Mouse (Mus musculus) stomach, postnatal 0 days (tissue): ENCODE measurements around the gene Tcf12.

Experiments
- CTCF ChIP-seq: IDR thresholded peaks from 2 replicates; pipeline ENCODE4 v1.5.1; 2016; ENCODE audit warnings: antibody characterized with exemption, low read depth, mild to moderate bottlenecking, moderate library complexity
- EP300 ChIP-seq: optimal IDR thresholded peaks from 2 replicates; pipeline ENCODE3; 2016; ENCODE audit warnings: antibody characterized with exemption

GRCm38 (mm10) chr9:71829137-71829536, 282.5 kb downstream of the Tcf12 start:
- no peak for TF ChIP-seq CTCF
- TF ChIP-seq EP300: no peak
